Mouse (Mus musculus) bone marrow, adult 2 months (tissue): ENCODE results near the gene Tmem205.

Experiments used
- CTCF ChIP-seq: fragments of 200-500 bp; IDR thresholded peaks from 2 replicates; pipeline ENCODE4 v1.5.1; 2011; ENCODE audit warnings: low read length, control low read depth; ENCODE audit not compliant: control insufficient read depth, insufficient read depth
- POLR2A ChIP-seq: fragments of 200-500 bp; IDR thresholded peaks from 2 replicates; pipeline ENCODE4 v1.6.1; 2011; ENCODE audit warnings: low read depth, mild to moderate bottlenecking, control low read depth, low read length, borderline replicate concordance; ENCODE audit not compliant: control insufficient read depth

GRCm38 (mm10) chr9:21925034-21925433 is 2.3 kb downstream of the Tmem205 start:
- TF ChIP-seq POLR2A (no peak), CTCF (no peak)
